Mouse (Mus musculus) embryonic facial prominence, embryonic 13.5 days (tissue): Measurements from ENCODE around the gene Rab15. TPM values are rescaled to one million over a fixed set of nuclear protein-coding genes. Genes with fewer than 3 reads are reported as not detected.
"Not testable (repeated sequence)": the region's sequence is repeated elsewhere in the genome, so short reads cannot be mapped to it uniquely, and the experiment has no call there.

Experiments
- ATAC-seq: fragments of 200-750 bp; cut with Nextera tagmentation; 2 replicates; pipeline ENCODE4 v1.8.0; 2017; ENCODE audit warnings: low read depth; ENCODE audit not compliant: insufficient number of reproducible peaks, insufficient read depth, low FRiP score, low TSS enrichment
- H3K27ac ChIP-seq: fragments of 300-500 bp; sonication (generic); 2 replicates; pipeline ENCODE4 v1.5.1; 2015; ENCODE audit warnings: moderate library complexity, mild to moderate bottlenecking, inconsistent platforms
- H3K27me3 ChIP-seq: fragments of 300-500 bp; sonication (generic); 2 replicates; pipeline ENCODE4 v1.6.1; 2015; ENCODE audit warnings: mild to moderate bottlenecking, inconsistent platforms
- H3K36me3 ChIP-seq: fragments of 300-500 bp; sonication (generic); 2 replicates; pipeline ENCODE4 v1.6.1; 2015; ENCODE audit warnings: mild to moderate bottlenecking, inconsistent platforms
- H3K4me1 ChIP-seq: fragments of 300-500 bp; sonication (generic); 2 replicates; pipeline ENCODE4 v1.6.1; 2015; ENCODE audit warnings: inconsistent platforms
- H3K4me2 ChIP-seq: fragments of 300-500 bp; sonication (generic); 2 replicates; pipeline ENCODE4 v1.6.1; 2015; ENCODE audit warnings: moderate library complexity, mild to moderate bottlenecking, inconsistent platforms
- H3K4me3 ChIP-seq: fragments of 300-500 bp; sonication (generic); 2 replicates; pipeline ENCODE4 v1.5.1; 2015; ENCODE audit warnings: mild to moderate bottlenecking, inconsistent platforms
- H3K9ac ChIP-seq: fragments of 300-500 bp; sonication (generic); 2 replicates; pipeline ENCODE4 v1.6.1; 2015; ENCODE audit warnings: mild to moderate bottlenecking, inconsistent platforms
- H3K9me3 ChIP-seq: fragments of 300-500 bp; sonication (generic); 2 replicates; pipeline ENCODE4 v1.6.1; 2016; ENCODE audit warnings: inconsistent platforms
- WGBS: fragments of 180-500 bp; shearing (Covaris S2); methylation state at CpG from one replicate; pipeline ENCODE4 v1.1.7; 2015; ENCODE audit warnings: mixed read lengths; 5-methylcytosine and 5-hydroxymethylcytosine counted together
- polyA plus RNA-seq: library from polyadenylated mRNA; unstranded; fragments of >200 nt; fragmentation: Nextera tagmentation; extraction: Ambion mirVana; gene quantifications from 2 replicates; pipeline ENCODE4 v1.2.1, GENCODE M21; 2015

Rab15 gene
- 27.1 and 32.2 TPM in 2 replicates for polyA plus RNA-seq

DNA sequence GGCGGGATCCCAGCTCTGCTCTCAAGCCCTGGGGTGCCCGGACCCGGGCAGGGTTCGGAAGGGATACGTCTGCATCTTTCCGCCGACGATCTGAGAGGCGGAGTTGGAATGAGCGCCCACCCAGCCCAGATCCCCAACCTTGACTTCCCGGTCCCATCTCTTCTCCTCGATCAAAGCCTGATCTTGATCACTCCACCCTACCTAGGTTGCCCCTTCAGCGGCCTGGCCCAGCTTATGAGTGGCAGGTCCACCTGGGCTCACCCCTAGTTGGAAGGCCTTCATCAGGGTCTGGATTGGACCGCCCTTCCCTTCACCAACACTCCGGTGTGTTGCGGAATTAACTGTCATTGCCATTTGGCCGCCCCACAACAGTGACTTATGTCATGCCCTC is at the start of gene Rab15:
Rab15 (minus strand) TSS at position 258 of the 391 bp plus-strand sequence.
- H3K4me3 ChIP-seq: peak within 1 kb of the TSS; percentile 75
- no peaks in the 10 kb centered on the region for H3K36me3 ChIP-seq
- H3K9me3 ChIP-seq: no peaks in the 10 kb centered on the region
- peak; percentile 18; the same call in 1 of the 2 replicates for ATAC-seq
- peak within 1 kb of the TSS; percentile 87 for H3K9ac ChIP-seq
- 2% methylated on average over 17 of the region's 17 CpGs for WGBS
- peaks cover 40% of the 10 kb centered on the region for H3K27me3 ChIP-seq
- peak within 1 kb of the TSS; percentile 22; the same call in 1 of the 2 replicates for H3K27ac ChIP-seq
- H3K4me1 ChIP-seq: peaks cover 36% of the 10 kb centered on the region
- H3K4me2 ChIP-seq: peak within 1 kb of the TSS; percentile 83

DNA sequence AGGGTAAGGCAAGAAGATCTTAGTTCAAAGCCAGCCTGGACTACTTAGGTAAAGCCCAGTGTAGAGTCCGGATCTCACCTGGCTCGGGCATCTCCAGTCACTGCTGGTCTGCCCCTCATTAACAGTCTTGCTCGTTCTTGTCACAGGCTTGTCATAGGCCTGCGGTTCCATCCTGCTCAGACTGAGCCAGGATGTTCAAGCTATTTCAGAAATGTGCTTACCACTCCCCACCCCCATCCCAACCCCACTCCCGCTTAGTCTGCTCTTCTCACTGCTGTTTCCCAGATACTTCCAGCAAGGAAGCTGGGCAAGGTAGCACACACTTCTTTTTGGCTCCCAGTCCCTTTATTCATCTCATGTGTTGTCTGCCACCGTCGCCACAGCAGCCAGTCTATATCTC is 46.9 kb upstream of the Rab15 start:
- 77% methylated on average over 7 of the region's 7 CpGs for WGBS
- H3K9me3 ChIP-seq: no peaks in the 10 kb centered on the region
- H3K36me3 ChIP-seq: peaks cover 14% of the 10 kb centered on the region
- H3K27me3 ChIP-seq: no peaks in the 10 kb centered on the region
- no peak overlapping the region for H3K9ac ChIP-seq
- no peak overlapping the region for H3K4me2 ChIP-seq
- no peak overlapping the region for H3K4me3 ChIP-seq
- H3K4me1 ChIP-seq: peaks cover 17% of the 10 kb centered on the region
- no peak overlapping the region for H3K27ac ChIP-seq
- ATAC-seq: no peak

DNA sequence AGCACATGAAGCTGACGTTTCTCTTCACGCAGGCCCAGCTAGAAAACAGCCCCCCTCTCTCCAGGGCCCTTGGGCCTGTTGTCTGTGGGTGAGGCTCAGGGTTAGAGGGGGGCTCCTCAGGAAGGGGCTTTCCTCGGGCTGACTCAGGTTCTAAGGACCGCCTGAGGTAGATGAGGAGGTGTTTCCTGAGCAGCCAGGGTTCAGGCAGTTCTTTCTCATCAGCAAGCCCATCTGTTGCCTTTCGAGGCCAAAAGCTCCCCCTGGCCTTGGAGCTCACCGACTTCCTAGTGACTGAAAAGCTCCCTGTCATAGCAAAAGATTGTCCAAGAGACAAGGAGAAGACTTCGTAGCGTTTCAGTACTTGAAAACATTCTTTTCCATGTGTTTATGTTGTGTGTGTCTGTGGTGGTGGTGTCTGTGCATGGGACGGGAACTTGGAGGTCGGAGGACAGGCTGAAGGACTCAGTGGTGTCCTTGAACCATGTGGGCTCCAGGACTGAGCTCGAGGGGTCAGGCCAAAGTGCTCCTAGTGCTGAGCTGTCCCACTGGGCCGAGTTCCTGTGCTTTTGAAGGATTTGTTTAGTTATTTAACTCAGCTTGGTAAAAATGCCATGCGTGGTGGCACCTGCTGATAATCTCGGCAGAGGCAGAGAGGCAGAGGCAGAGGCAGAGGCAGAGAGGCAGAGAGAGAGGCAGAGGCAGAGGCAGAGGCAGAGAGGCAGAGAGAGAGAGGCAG is 45.9 kb upstream of the Rab15 start:
- H3K27me3 ChIP-seq: no peaks in the 10 kb centered on the region
- no peak overlapping the region for H3K4me3 ChIP-seq
- H3K27ac ChIP-seq: no peak overlapping the region
- no peaks in the 10 kb centered on the region for H3K9me3 ChIP-seq
- peaks cover 20% of the 10 kb centered on the region for H3K4me1 ChIP-seq
- no peak for ATAC-seq
- peaks cover 5% of the 10 kb centered on the region for H3K36me3 ChIP-seq
- H3K4me2 ChIP-seq: no peak overlapping the region
- no peak overlapping the region for H3K9ac ChIP-seq
- 68% methylated on average over 14 of the region's 14 CpGs for WGBS

DNA sequence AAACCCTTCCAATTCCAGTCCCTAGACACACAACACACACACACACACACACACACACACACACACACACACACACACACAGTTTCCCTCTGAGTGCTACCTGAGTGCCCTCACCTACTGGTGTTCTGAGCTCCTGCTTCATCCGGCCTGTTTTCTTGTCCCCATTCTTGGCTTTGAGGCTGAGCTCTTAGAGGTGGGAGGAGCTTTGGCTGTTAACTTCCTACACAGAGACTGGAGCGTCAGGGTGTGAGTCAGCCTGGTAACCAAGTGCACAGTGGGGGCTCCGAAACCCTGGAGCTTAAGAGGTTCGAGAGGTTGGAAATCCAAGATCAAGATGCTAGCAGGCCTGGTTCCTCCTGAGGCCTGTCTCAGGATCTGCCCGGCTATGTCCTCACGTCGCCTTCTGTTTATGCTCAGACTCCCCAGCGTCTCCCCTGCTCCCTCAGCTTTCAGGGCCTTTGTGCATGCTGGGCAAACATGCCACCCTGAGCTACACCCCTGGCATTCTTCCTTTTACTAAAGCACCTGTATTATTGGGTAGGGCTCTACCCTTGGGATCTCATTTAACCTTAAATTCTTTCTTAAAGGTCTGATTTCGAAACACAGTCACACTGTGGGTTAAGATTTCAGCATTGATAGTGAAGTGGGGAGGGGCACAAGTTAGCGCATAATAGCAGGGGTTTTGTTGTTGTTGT is 45.0 kb upstream of the Rab15 start:
- 68% methylated on average over 10 of the region's 10 CpGs for WGBS
- H3K27ac ChIP-seq: no peak overlapping the region
- peaks cover 22% of the 10 kb centered on the region for H3K4me1 ChIP-seq
- H3K9me3 ChIP-seq: no peaks in the 10 kb centered on the region
- H3K4me3 ChIP-seq: no peak overlapping the region
- no peak for ATAC-seq
- peaks cover 5% of the 10 kb centered on the region for H3K36me3 ChIP-seq
- no peak overlapping the region for H3K4me2 ChIP-seq
- H3K27me3 ChIP-seq: no peaks in the 10 kb centered on the region
- no peak overlapping the region for H3K9ac ChIP-seq

DNA sequence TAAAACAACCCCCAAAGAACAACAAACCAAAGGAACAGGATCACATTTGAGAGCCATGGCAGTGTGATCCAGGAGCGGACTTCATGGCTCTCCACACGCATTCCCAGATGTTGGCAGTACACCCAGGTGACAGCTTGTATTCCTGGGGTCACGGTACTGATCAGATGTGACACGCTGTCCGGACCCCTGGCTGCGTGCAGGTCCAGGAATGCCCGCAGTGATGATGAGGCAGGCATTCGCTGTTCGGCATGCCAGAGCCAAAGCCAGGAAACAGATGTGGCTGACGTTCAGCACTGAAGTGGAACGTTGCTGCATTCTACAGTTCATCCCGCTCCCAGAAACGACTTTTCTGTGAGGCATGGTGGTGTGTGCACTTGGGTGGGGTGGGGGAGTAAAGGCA is 42.6 kb upstream of the Rab15 start:
- Histone ChIP-seq H3K27me3 (no peaks in the 10 kb centered on the region), H3K27ac (peak overlapping the region; percentile 60), H3K4me2 (no peak overlapping the region), H3K9ac (0 out of 2 replicates have a peak overlapping the region, but pooled peaks have one; percentile 44), H3K9me3 (no peaks in the 10 kb centered on the region), H3K36me3 (peaks cover 5% of the 10 kb centered on the region), H3K4me3 (no peak overlapping the region), H3K4me1 (peaks cover 22% of the 10 kb centered on the region)
- WGBS: 43% methylated on average over 13 of the region's 13 CpGs
- ATAC-seq: peak; percentile 53; the same call in 1 of the 2 replicates

DNA sequence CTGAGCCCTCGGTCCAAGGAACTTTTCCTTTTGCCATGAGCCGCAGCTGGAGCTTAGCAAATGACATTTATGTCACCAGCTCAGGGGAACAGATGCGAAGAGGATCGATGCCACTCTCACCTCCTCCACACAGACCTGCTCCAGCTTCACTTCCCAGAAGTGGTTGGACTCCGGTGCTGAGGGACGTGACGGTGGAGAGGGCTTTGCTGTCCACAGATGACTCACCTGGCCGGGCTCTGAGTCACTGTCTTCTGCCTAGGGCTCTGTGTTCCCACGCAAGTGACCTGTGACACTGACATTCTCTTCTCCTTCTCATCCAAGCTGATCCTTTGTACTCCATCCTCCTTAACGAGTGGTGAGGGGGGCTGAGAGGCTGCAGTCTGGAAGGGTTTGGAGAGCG is 40.9 kb upstream of the Rab15 start:
- Histone ChIP-seq H3K4me1 (peaks cover 22% of the 10 kb centered on the region), H3K27me3 (no peaks in the 10 kb centered on the region), H3K9ac (no peak overlapping the region), H3K4me2 (no peak overlapping the region), H3K27ac (peak overlapping the region; percentile 33; the same call in 1 of the 2 replicates), H3K36me3 (peaks cover 5% of the 10 kb centered on the region), H3K4me3 (no peak overlapping the region), H3K9me3 (no peaks in the 10 kb centered on the region)
- 74% methylated on average over 11 of the region's 11 CpGs for WGBS
- ATAC-seq: no peak

DNA sequence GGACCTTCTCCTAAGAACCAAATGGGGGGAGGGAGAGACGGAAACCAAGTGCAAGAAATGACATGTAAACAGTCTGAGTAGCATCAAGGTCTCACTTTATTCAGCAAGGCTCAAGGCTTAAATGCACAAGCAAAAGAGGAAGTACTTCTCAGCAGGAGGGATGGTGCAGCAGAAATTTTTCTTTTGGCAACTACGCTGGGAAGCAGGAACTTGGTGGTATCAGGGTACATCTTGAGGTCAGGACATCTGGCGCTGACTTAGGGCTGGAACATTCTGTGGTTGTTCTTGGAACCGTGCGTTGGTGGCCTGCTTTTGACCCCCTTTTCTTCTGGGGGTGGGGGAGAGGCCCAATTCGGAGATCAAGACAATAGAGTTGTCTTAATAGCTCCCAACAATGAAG is 36.1 kb upstream of the Rab15 start:
- H3K4me1 ChIP-seq, H3K4me2 ChIP-seq, H3K9me3 ChIP-seq, H3K9ac ChIP-seq, ATAC-seq, H3K27me3 ChIP-seq, H3K36me3 ChIP-seq, H3K4me3 ChIP-seq, H3K27ac ChIP-seq: not testable (repeated sequence)
- WGBS: 80% methylated on average over 6 of the region's 6 CpGs

DNA sequence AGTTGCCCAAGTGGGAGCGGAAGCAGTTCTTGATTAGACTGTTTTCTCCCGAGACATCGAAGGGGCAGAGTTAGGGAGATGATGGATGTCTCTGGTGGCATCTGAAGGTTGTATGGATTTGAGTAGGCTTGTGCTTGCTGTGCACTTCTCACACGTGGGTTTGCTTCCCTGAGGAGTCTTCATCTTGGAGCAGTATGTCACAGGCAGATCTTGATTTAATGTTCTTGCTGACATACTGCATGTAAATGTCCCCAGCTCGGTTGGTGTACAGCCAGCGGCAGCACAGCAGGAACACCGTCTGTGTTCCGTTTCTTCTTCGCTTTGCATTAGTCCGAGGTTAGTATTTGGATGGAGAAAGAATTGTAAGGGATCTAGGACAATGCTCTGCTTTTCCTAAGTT is 34.4 kb upstream of the Rab15 start:
- H3K9me3 ChIP-seq: no peaks in the 10 kb centered on the region
- H3K4me1 ChIP-seq: peaks cover 9% of the 10 kb centered on the region; the same call in 1 of the 2 replicates
- no peak overlapping the region for H3K9ac ChIP-seq
- no peaks in the 10 kb centered on the region; the same call in 1 of the 2 replicates for H3K36me3 ChIP-seq
- WGBS: 86% methylated on average over 10 of the region's 10 CpGs
- no peak overlapping the region for H3K4me3 ChIP-seq
- H3K27ac ChIP-seq: no peak overlapping the region
- no peaks in the 10 kb centered on the region for H3K27me3 ChIP-seq
- ATAC-seq: no peak
- H3K4me2 ChIP-seq: no peak overlapping the region

DNA sequence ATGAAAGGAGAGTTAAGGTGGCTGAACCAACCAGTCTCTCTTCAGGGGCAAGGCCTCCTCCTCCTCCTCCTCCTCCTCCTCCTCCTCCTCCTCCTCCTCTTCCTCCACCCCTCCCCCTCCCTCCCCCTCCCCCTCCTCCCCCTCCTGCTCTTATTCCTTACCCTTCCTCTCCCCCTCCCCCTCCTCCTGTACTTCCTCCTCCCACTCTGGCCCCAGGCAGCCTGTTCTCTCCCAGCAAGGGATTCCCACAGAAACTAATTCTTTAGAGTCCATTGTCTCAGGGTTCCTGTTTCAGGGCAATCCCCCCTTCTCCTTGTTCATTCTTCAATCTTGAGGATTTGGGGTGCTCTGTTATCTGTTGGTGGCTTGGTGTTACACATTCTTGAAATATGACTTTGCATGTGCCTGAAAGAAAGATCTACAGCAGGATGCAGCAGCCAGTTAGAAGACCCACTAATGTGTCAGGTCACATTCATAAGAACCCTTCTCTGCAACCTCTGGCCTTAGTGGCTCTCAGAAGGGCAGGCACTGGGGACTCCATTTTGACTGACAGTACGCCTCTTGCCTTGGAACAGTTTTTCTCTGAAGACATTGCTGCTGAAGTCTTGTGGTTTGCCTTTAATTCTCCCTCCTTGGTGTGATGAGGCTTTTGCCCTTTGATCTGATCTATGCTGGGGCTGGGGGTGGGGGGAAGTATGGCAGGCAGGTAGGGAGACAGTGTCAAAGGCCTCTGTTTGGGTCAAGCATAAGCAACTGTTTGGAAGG is 30.9 kb upstream of the Rab15 start:
- WGBS: 60% methylated on average over 1 of the region's 1 CpGs

DNA sequence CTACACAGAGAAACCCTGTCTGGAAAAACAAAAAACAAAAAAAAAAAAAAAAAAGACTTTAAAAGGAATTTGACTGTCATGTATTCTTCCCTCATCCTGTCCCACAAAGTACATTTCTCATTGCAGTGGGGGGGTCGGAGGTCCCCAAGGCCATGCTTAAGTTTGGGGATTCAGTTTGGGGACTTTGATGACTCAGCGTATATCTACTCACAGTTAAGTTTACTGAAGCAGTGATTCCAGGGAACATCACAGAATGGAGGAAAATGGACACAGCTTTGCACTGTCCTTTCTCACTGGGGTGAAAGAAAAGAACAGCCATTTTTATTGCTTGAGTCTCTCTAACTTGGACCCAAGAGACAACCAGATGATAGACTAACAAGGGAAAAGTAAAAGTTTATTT is 29.7 kb upstream of the Rab15 start:
- Histone ChIP-seq H3K4me3 (no peak overlapping the region), H3K9ac (no peak overlapping the region), H3K9me3 (no peaks in the 10 kb centered on the region), H3K27ac (no peak overlapping the region), H3K4me2 (no peak overlapping the region), H3K4me1 (peaks cover 9% of the 10 kb centered on the region; the same call in 1 of the 2 replicates), H3K27me3 (no peaks in the 10 kb centered on the region), H3K36me3 (no peaks in the 10 kb centered on the region)
- no peak for ATAC-seq
- WGBS: 90% methylated on average over 2 of the region's 2 CpGs

More for the DNA sequence above, 30.9 kb upstream of the Rab15 start:
- Histone ChIP-seq H3K27me3 (no peaks in the 10 kb centered on the region), H3K27ac (no peak overlapping the region), H3K9me3 (no peaks in the 10 kb centered on the region), H3K4me3 (no peak overlapping the region), H3K4me2 (no peak overlapping the region), H3K9ac (no peak overlapping the region), H3K36me3 (no peaks in the 10 kb centered on the region), H3K4me1 (peaks cover 9% of the 10 kb centered on the region; the same call in 1 of the 2 replicates)
- ATAC-seq: no peak

DNA sequence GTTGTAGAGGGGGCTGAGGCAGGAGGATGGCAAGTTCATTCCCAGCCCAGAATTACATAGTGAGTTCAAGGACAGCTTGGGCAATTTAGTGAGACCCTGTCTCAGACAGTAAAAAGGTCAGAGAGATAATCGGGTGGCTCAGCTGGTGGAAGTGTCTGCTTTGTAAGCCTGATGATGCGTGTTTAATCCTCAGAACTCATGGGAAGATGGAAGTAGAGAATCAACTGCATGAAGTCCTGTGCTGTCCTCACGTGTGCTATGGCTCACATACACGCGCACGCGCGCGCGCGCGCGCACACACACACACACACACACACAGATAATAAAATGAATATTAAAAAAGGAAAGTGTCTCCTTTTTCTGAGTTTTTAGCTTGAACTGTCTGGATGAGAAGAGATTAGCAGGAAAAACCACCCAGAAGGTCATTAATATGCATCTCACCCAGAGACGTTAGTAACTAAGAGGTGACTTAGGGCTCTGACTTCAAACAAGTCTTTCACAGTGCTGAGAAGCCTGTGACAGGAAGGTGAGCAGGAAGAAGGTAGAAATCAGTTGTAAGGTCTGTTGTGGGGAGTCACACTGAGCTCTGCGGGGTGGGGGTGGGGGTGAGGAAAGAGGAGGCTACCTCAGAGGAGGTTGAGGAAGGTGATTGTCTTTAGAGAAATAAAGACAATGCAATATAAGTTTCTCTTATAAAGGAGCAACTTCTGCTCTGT is 21.8 kb upstream of the Rab15 start:
- Histone ChIP-seq H3K27ac (no peak overlapping the region), H3K36me3 (0 out of 2 replicates have a peak, but pooled peaks cover 5% of the 10 kb centered on the region), H3K27me3 (no peaks in the 10 kb centered on the region), H3K4me1 (no peaks in the 10 kb centered on the region), H3K4me2 (no peak overlapping the region), H3K9ac (no peak overlapping the region), H3K9me3 (no peaks in the 10 kb centered on the region), H3K4me3 (no peak overlapping the region)
- 93% methylated on average over 15 of the region's 15 CpGs for WGBS
- no peak for ATAC-seq
